Mouse (Mus musculus) hindbrain, postnatal 0 days (tissue): ENCODE data around the gene Rara. TPM values are rescaled to one million over a fixed set of nuclear protein-coding genes. Genes with fewer than 3 reads are reported as not detected.

Source experiments
- ATAC-seq: fragments of 200-750 bp; cut with Nextera tagmentation; 2 replicates; pipeline ENCODE4 v1.8.0; 2017; ENCODE audit warnings: mild to moderate bottlenecking, moderate TSS enrichment, moderate library complexity
- DNase-seq: peaks from one replicate; pipeline ENCODE4 v3.0.0-alpha.2; 2015; ENCODE audit warnings: low spot score
- H3K27ac ChIP-seq: fragments of 300-500 bp; sonication (generic); 2 replicates; pipeline ENCODE4 v1.5.1; 2014; ENCODE audit warnings: mild to moderate bottlenecking
- H3K27me3 ChIP-seq: fragments of 300-500 bp; sonication (generic); 2 replicates; pipeline ENCODE4 v1.6.1; 2014; ENCODE audit warnings: low read length, mixed read lengths; ENCODE audit not compliant: insufficient read depth
- H3K36me3 ChIP-seq: fragments of 300-500 bp; sonication (generic); 2 replicates; pipeline ENCODE4 v1.6.1; 2014; ENCODE audit warnings: low read length, mixed read lengths; ENCODE audit not compliant: insufficient read depth
- H3K4me1 ChIP-seq: fragments of 300-500 bp; sonication (generic); 2 replicates; pipeline ENCODE4 v1.6.1; 2014; ENCODE audit warnings: antibody characterized with exemption, low read length, mixed read lengths; ENCODE audit not compliant: insufficient read depth
- H3K4me2 ChIP-seq: fragments of 300-500 bp; sonication (generic); 2 replicates; pipeline ENCODE4 v1.6.1; 2014; ENCODE audit warnings: low read depth, mild to moderate bottlenecking, low read length, moderate library complexity, mixed read lengths
- H3K4me3 ChIP-seq: fragments of 300-500 bp; sonication (generic); 2 replicates; pipeline ENCODE4 v1.5.1; 2014; ENCODE audit warnings: low read length
- H3K9ac ChIP-seq: fragments of 300-500 bp; sonication (generic); replicated peaks from 2 replicates; pipeline ENCODE4 v1.6.1; 2014; ENCODE audit warnings: mild to moderate bottlenecking, low read length, moderate library complexity, mixed read lengths
- H3K9me3 ChIP-seq: fragments of 300-500 bp; sonication (generic); 2 replicates; pipeline ENCODE4 v1.6.1; 2016; ENCODE audit warnings: low read length, mixed read lengths
- CTCF ChIP-seq: IDR thresholded peaks from 2 replicates; pipeline ENCODE4 v1.5.1; 2016; ENCODE audit warnings: antibody characterized with exemption, control low read depth, low read depth
- WGBS: fragments of 180-500 bp; shearing (Covaris S2); extraction: QIAGEN DNeasy Blood & Tissue Kit; methylation state at CpG from one replicate; pipeline ENCODE4 v1.1.7; 2014; 5-methylcytosine and 5-hydroxymethylcytosine counted together
- polyA plus RNA-seq: library from polyadenylated mRNA; unstranded; fragments of >200 nt; fragmentation: Nextera tagmentation; extraction: Ambion mirVana; gene quantifications from 2 replicates; pipeline ENCODE4 v1.2.1, GENCODE M21; 2015
- total RNA-seq: library from RNA; depleted of rRNA; stranded (reverse); fragments of >200 nt; gene quantifications from 2 replicates; pipeline ENCODE4 v1.2.3, GENCODE M21; 2014

The Rara gene
- total and polyA plus RNA-seq, 2 experiments from 2014 or later = 9.5 to 19.2 TPM

- TF ChIP-seq CTCF = no peak
- H3K9ac ChIP-seq = no peak overlapping the region
- DNase-seq = no peak
- no peaks in the 10 kb centered on the region for H3K27me3 ChIP-seq
- no peak overlapping the region for H3K4me3 ChIP-seq
- H3K4me1 ChIP-seq = peaks cover 45% of the 10 kb centered on the region
- 58% methylated on average over 11 of the region's 11 CpGs for WGBS
- H3K27ac ChIP-seq = 0 out of 2 replicates have a peak overlapping the region, but pooled peaks have one; percentile 78
- H3K4me2 ChIP-seq = peak overlapping the region; percentile 62
- ATAC-seq = no peak
- H3K36me3 ChIP-seq = no peaks in the 10 kb centered on the region
- H3K9me3 ChIP-seq = no peaks in the 10 kb centered on the region
Measured at GRCm38 (mm10) chr11:98939953-98940641, 12.5 kb downstream of the Rara start.

- peaks cover 45% of the 10 kb centered on the region for H3K4me1 ChIP-seq
Measured at GRCm38 (mm10) chr11:98940776-98941175, 13.2 kb downstream of the Rara start.

GRCm38 (mm10) chr11:98941341-98941825 is 13.8 kb downstream of the Rara start:
- Histone ChIP-seq H3K4me2 (peak overlapping the region; percentile 62), H3K4me1 (peaks cover 45% of the 10 kb centered on the region), H3K36me3 (no peaks in the 10 kb centered on the region), H3K27ac (peak overlapping the region; percentile 78), H3K27me3 (no peaks in the 10 kb centered on the region), H3K4me3 (peak overlapping the region; percentile 38), H3K9ac (peak overlapping the region; percentile 61), H3K9me3 (no peaks in the 10 kb centered on the region)
- TF ChIP-seq CTCF = no peak
- ATAC-seq (no peak), DNase-seq (peak; percentile 70)
- WGBS = 6% methylated on average over 12 of the region's 12 CpGs

More at GRCm38 (mm10) chr11:98940776-98941175, 13.2 kb downstream of the Rara start:
- H3K27ac ChIP-seq = 0 out of 2 replicates have a peak overlapping the region, but pooled peaks have one; percentile 78
- H3K9ac ChIP-seq = peak overlapping the region; percentile 61; the same call in 1 of the 2 replicates
- peak overlapping the region; percentile 62 for H3K4me2 ChIP-seq
- ATAC-seq = no peak
- H3K9me3 ChIP-seq = no peaks in the 10 kb centered on the region
- no peaks in the 10 kb centered on the region for H3K36me3 ChIP-seq
- DNase-seq = no peak
- no peaks in the 10 kb centered on the region for H3K27me3 ChIP-seq
- H3K4me3 ChIP-seq = 0 out of 2 replicates have a peak overlapping the region, but pooled peaks have one; percentile 38
- 27% methylated on average over 3 of the region's 3 CpGs for WGBS
- TF ChIP-seq CTCF = 0 out of 2 replicates have a peak, but pooled peaks have one; percentile 6

DNA sequence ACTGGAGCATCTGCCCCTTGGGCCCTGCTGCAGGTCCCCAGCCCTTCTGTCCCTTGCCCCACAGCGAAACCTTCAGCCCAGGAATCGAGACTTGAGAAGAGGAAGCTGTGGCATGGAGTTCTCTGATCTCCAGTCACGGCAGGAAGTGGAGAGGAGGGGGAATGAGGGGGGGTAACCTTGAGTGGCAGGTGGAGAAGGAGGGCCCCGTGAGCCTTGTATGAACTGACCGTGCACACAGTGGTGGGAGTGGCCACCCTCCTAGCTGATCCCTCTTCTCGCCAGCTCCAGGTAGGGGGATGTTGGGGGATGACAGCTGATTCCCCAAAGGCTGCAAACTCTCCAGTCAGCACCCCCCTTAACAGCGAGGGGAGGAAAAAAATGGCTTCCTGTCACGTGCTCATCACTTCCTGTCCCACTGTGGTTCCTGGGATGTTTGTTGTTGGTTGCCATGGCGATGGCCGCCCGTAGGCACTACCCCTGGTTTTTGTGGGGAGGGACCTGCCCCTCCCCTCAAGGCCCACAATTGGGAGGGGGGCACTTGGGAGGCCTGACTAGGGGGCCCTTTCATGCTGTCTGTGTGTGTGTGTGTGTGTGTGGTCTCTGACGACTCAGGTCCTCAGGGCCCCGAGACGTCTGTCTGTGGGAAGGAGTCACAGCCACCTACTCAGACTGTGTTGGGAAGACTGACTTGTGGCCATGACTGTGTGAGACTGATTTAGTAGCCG is 14.4 kb downstream of the Rara start:
- Histone ChIP-seq H3K4me3 (peak overlapping the region; percentile 38), H3K9ac (peak overlapping the region; percentile 61), H3K9me3 (no peaks in the 10 kb centered on the region), H3K4me2 (peak overlapping the region; percentile 62), H3K27ac (peak overlapping the region; percentile 78), H3K27me3 (no peaks in the 10 kb centered on the region), H3K4me1 (peaks cover 40% of the 10 kb centered on the region), H3K36me3 (no peaks in the 10 kb centered on the region)
- peak; percentile 88 for DNase-seq
- ATAC-seq = peak; percentile 58; the same call in 1 of the 2 replicates
- WGBS = 4% methylated on average over 15 of the region's 15 CpGs
- TF ChIP-seq CTCF = no peak

- Histone ChIP-seq H3K4me1 (peaks cover 39% of the 10 kb centered on the region), H3K9me3 (no peaks in the 10 kb centered on the region), H3K27me3 (no peaks in the 10 kb centered on the region), H3K4me2 (peak overlapping the region; percentile 62), H3K36me3 (no peaks in the 10 kb centered on the region), H3K27ac (peak overlapping the region; percentile 78), H3K9ac (0 out of 2 replicates have a peak overlapping the region, but pooled peaks have one; percentile 61), H3K4me3 (peak overlapping the region; percentile 38; the same call in 1 of the 2 replicates)
- TF ChIP-seq CTCF = no peak
- DNase-seq (no peak), ATAC-seq (no peak; the same call in 1 of the 2 replicates)
- 40% methylated on average over 3 of the region's 3 CpGs for WGBS
Measured at GRCm38 (mm10) chr11:98942555-98942922, 14.9 kb downstream of the Rara start.

- ATAC-seq (peak; percentile 34; the same call in 1 of the 2 replicates), DNase-seq (peak; percentile 69)
- H3K27me3 ChIP-seq = no peaks in the 10 kb centered on the region
- no peaks in the 10 kb centered on the region for H3K9me3 ChIP-seq
- H3K4me1 ChIP-seq = peaks cover 38% of the 10 kb centered on the region
- H3K27ac ChIP-seq = peak overlapping the region; percentile 78
- H3K9ac ChIP-seq = no peak overlapping the region
- 44% methylated on average over 8 of the region's 8 CpGs for WGBS
- no peak for TF ChIP-seq CTCF
- no peaks in the 10 kb centered on the region for H3K36me3 ChIP-seq
- no peak overlapping the region for H3K4me3 ChIP-seq
- H3K4me2 ChIP-seq = 0 out of 2 replicates have a peak overlapping the region, but pooled peaks have one; percentile 0
Measured at GRCm38 (mm10) chr11:98942923-98943641, 15.5 kb downstream of the Rara start.
